Mouse (Mus musculus) layer of hippocampus, postnatal 14 days (tissue): Measurements from ENCODE around the gene Hnrnpdl. TPM values are rescaled to one million over a fixed set of nuclear protein-coding genes. Genes with fewer than 3 reads are reported as not detected.

ENCODE experiments used
- DNase-seq, 2 experiments: peaks; one replicate each; pipeline ENCODE4 v3.0.0; 2021 to 2022; ENCODE audit warnings: low spot score in 2 of 2, mixed read lengths in 1 of 2
- total RNA-seq, 2 experiments: library from RNA; stranded (reverse); gene quantifications; 2 replicates each; pipeline ENCODE4 v1.2.3; 2021

Hnrnpdl gene
- total RNA-seq, 2 experiments from 2014 or later, result 160 to 187 TPM

- DNase-seq, result no peak
Observed at GRCm38 (mm10) chr5:100049904-100050303, 10.4 kb upstream of the Hnrnpdl start.

GRCm38 (mm10) chr5:100047871-100048270 lies 8.4 kb upstream of the Hnrnpdl start:
- no peak for DNase-seq

- no peak for DNase-seq
Observed at GRCm38 (mm10) chr5:100047143-100047640, 7.7 kb upstream of the Hnrnpdl start.

GRCm38 (mm10) chr5:100046096-100046495 lies 6.6 kb upstream of the Hnrnpdl start:
- no peak for DNase-seq

- no peak for DNase-seq
Observed at GRCm38 (mm10) chr5:100044621-100045020, 5.2 kb upstream of the Hnrnpdl start.

GRCm38 (mm10) chr5:100044030-100044429 lies 4.6 kb upstream of the Hnrnpdl start:
- no peak for DNase-seq

GRCm38 (mm10) chr5:100043361-100043760 lies 3.9 kb upstream of the Hnrnpdl start:
- DNase-seq, result peak; percentile 35 to 62

- no peak for DNase-seq
Observed at GRCm38 (mm10) chr5:100042467-100042866, 3.0 kb upstream of the Hnrnpdl start.

- no peak for DNase-seq
Observed at GRCm38 (mm10) chr5:100041272-100041671, 1.8 kb upstream of the Hnrnpdl start.

- DNase-seq, result peak; percentile 34 to 67
Observed at GRCm38 (mm10) chr5:100040281-100040784, 869 bp upstream of the Hnrnpdl start.

- DNase-seq, result peak; percentile 97 to 98
Observed at GRCm38 (mm10) chr5:100038714-100039601, 506 bp downstream of the Hnrnpdl start.

- peak; percentile 89 to 91 for DNase-seq
Observed at GRCm38 (mm10) chr5:100037965-100038713, 1.3 kb downstream of the Hnrnpdl start.

- DNase-seq, result no peak
Observed at GRCm38 (mm10) chr5:100036681-100037080, 2.8 kb downstream of the Hnrnpdl start.

GRCm38 (mm10) chr5:100035950-100036349 lies 3.5 kb downstream of the Hnrnpdl start:
- DNase-seq, result no peak

- no peak for DNase-seq
Observed at GRCm38 (mm10) chr5:100032646-100033045, 6.8 kb downstream of the Hnrnpdl start.

- DNase-seq, result no peak
Observed at GRCm38 (mm10) chr5:100032107-100032506, 7.4 kb downstream of the Hnrnpdl start.

GRCm38 (mm10) chr5:100030069-100030468 lies 9.4 kb downstream of the Hnrnpdl start:
- DNase-seq, result peak in 1 of 2 experiments; percentile 49

GRCm38 (mm10) chr5:100024868-100025267 lies 14.6 kb downstream of the Hnrnpdl start:
- no peak for DNase-seq

- no peak for DNase-seq
Observed at GRCm38 (mm10) chr5:100024403-100024802, 15.1 kb downstream of the Hnrnpdl start.

- no peak for DNase-seq
Observed at GRCm38 (mm10) chr5:100020089-100020488, 19.4 kb downstream of the Hnrnpdl start.

- no peak for DNase-seq
Observed at GRCm38 (mm10) chr5:100012599-100012998, 26.9 kb downstream of the Hnrnpdl start.

- no peak for DNase-seq
Observed at GRCm38 (mm10) chr5:100008485-100008884, 31.0 kb downstream of the Hnrnpdl start.
